Comparison of ENCODE assay signal across 1 mouse cellular context in the genomic region with DNA sequence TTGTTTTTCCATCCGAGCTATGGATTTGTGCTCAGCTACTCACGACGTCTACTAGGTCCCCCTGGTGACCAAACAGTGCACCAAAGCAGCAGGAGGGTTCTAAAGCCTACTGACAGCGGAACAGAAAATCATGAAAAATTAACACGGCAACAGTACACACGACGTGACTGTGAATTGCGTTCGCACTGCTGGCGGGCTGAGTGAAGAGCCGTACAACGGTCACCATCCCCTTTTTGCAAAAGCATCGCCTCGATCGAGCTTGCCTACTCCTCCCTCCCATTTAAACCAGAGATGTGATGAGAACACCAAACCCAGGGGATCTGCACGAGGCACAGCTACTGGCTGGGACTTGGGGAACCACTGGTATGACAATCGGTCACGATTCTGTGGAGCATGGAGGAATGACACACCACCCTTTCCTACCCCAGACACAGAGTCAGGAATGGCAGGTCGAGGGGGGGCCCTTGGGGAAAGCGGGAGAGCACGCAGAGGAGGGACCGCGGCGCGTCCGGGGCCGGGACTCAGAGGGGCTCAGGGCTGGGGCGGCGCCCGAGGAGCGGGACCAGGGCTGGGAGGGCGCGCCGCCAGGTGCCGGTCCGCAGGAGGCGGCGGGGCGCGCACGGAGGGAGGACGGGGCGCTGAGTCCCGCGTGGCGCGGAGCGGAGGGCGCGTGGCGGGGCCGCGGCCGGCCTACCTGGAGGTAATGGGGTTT.
TF ChIP-seq lines count a peak whose summit lies in the region.

No protein-coding gene starts in this region.

TF ChIP-seq in MEL, 35 proteins besides CTCF, POLR2A, EP300 and RAD21 (continued from another document):
- TF ChIP-seq MXI1 (IDR thresholded peaks at IDR 0.05; ENCODE audit: low read depth, low read length) (peak; percentile 84), JUND (IDR thresholded peaks at IDR 0.05; ENCODE audit: low read depth, low read length) (no peak; the same call in 1 of the 2 replicates), ETS1 (IDR thresholded peaks at IDR 0.05; ENCODE audit: low read depth, low read length) (0 out of 2 replicates have a peak, but pooled peaks have one; percentile 38), KAT2A (conservative IDR thresholded peaks at IDR 0.05; ENCODE audit: low read depth, low read length) (0 out of 2 replicates have a peak, but pooled peaks have one; percentile 29), ZNF384 (IDR thresholded peaks at IDR 0.05; ENCODE audit: low read depth, low read length) (peak; percentile 57), USF2 (IDR thresholded peaks at IDR 0.05; ENCODE audit: borderline replicate concordance in 1 of 2, insufficient read depth in 1 of 2, low read depth in 1 of 2, low read length in 2 of 2) (no peak), NELFE (IDR thresholded peaks at IDR 0.05; ENCODE audit: low read depth, low read length) (no peak), ZC3H11A (IDR thresholded peaks at IDR 0.05; ENCODE audit: low read depth, low read length) (peak; percentile 73), POLR2AphosphoS2 (IDR thresholded peaks at IDR 0.05; ENCODE audit: low read length) (no peak), TBP (IDR thresholded peaks at IDR 0.05; ENCODE audit: low read depth, low read length) (peak; percentile 42; the same call in 1 of the 2 replicates), MAZ (IDR thresholded peaks at IDR 0.05; ENCODE audit: low read depth, low read length) (peak; percentile 47; the same call in 1 of the 2 replicates), SIN3A (IDR thresholded peaks at IDR 0.05; ENCODE audit: low read length) (peak; percentile 83), NRF1 (IDR thresholded peaks at IDR 0.05; ENCODE audit: insufficient read depth, low read depth, low read length, poor library complexity, severe bottlenecking) (0 out of 2 replicates have a peak, but pooled peaks have one; percentile 11), TCF12 (IDR thresholded peaks at IDR 0.05; ENCODE audit: low read depth, low read length) (0 out of 2 replicates have a peak, but pooled peaks have one; percentile 19), MAX (IDR thresholded peaks at IDR 0.05; ENCODE audit: low read length) (peak; percentile 66), CHD1 (IDR thresholded peaks at IDR 0.05; ENCODE audit: low read depth, low read length) (peak; percentile 82; the same call in 1 of the 2 replicates)
